Mouse (Mus musculus): ENCODE measurements around the gene Slc44a4.

Slc44a4 gene

GRCm38 (mm10) chr17:34913930-34914665 is at the start of gene Slc44a4:
TSS of gene Slc44a4 (plus strand) at chr17:34914466.
- no peak for DNase-seq (ENCODE audit: low spot score)

GRCm38 (mm10) chr17:34865981-34866380 is 48.3 kb upstream of the Slc44a4 start:
- no peak for DNase-seq (ENCODE audit: low spot score)

GRCm38 (mm10) chr17:34874321-34874720 is 39.9 kb upstream of the Slc44a4 start:
- no peak for DNase-seq (ENCODE audit: low spot score)

- DNase-seq (ENCODE audit: low spot score) = no peak
Measured at GRCm38 (mm10) chr17:34879336-34879879, 34.9 kb upstream of the Slc44a4 start, which contains the start of gene Zbtb12. TSS of gene Zbtb12 (plus strand) at chr17:34879483.

- no peak for DNase-seq (ENCODE audit: low spot score)
Measured at GRCm38 (mm10) chr17:34881166-34881565, 33.1 kb upstream of the Slc44a4 start.

GRCm38 (mm10) chr17:34881683-34882310 is 32.5 kb upstream of the Slc44a4 start, which contains the start of gene Gm20547:
TSS of gene Gm20547 (minus strand) at chr17:34882042.
- DNase-seq (ENCODE audit: low spot score) = no peak

- no peak for DNase-seq (ENCODE audit: low spot score)
Measured at GRCm38 (mm10) chr17:34883332-34883731, 30.9 kb upstream of the Slc44a4 start.

- DNase-seq (ENCODE audit: low spot score) = no peak
Measured at GRCm38 (mm10) chr17:34884704-34885103, 29.6 kb upstream of the Slc44a4 start.

GRCm38 (mm10) chr17:34885615-34886014 is 28.7 kb upstream of the Slc44a4 start:
- DNase-seq (ENCODE audit: low spot score) = no peak

GRCm38 (mm10) chr17:34887942-34888341 is 26.3 kb upstream of the Slc44a4 start:
- no peak for DNase-seq (ENCODE audit: low spot score)

GRCm38 (mm10) chr17:34890074-34890743 is 24.1 kb upstream of the Slc44a4 start:
- no peak for DNase-seq (ENCODE audit: low spot score)

- DNase-seq (ENCODE audit: low spot score) = no peak
Measured at GRCm38 (mm10) chr17:34891377-34891776, 22.9 kb upstream of the Slc44a4 start.

GRCm38 (mm10) chr17:34893072-34893824 is 21.0 kb upstream of the Slc44a4 start:
- no peak for DNase-seq (ENCODE audit: low spot score)

- DNase-seq (ENCODE audit: low spot score) = peak; percentile 97
Measured at GRCm38 (mm10) chr17:34894074-34894597, 20.1 kb upstream of the Slc44a4 start.

GRCm38 (mm10) chr17:34894801-34895530 is 19.3 kb upstream of the Slc44a4 start:
- DNase-seq (ENCODE audit: low spot score) = peak; percentile 50

- no peak for DNase-seq (ENCODE audit: low spot score)
Measured at GRCm38 (mm10) chr17:34895724-34896123, 18.5 kb upstream of the Slc44a4 start.

GRCm38 (mm10) chr17:34896366-34896765 is 17.9 kb upstream of the Slc44a4 start:
- DNase-seq (ENCODE audit: low spot score) = no peak

GRCm38 (mm10) chr17:34897373-34898159 is 16.7 kb upstream of the Slc44a4 start:
- DNase-seq (ENCODE audit: low spot score) = peak; percentile 25

GRCm38 (mm10) chr17:34898160-34898586 is 16.1 kb upstream of the Slc44a4 start, which contains the start of the genes C2 and Ehmt2:
TSS of gene C2 (minus strand) at chr17:34898265.
TSS of gene Ehmt2 (plus strand) at chr17:34898469.
- peak; percentile 79 for DNase-seq (ENCODE audit: low spot score)

GRCm38 (mm10) chr17:34898706-34899052 is 15.6 kb upstream of the Slc44a4 start:
- DNase-seq (ENCODE audit: low spot score) = peak; percentile 67

All from retina, embryonic 14.5 days (tissue).